Mouse (Mus musculus) bone marrow, adult 2 months (tissue): ENCODE measurements around the gene Cryba4.

ENCODE experiments used
- CTCF ChIP-seq: fragments of 200-500 bp; IDR thresholded peaks from 2 replicates; pipeline ENCODE4 v1.5.1; 2011; ENCODE audit warnings: low read length, control low read depth; ENCODE audit not compliant: control insufficient read depth, insufficient read depth
- POLR2A ChIP-seq: fragments of 200-500 bp; IDR thresholded peaks from 2 replicates; pipeline ENCODE4 v1.6.1; 2011; ENCODE audit warnings: low read depth, mild to moderate bottlenecking, control low read depth, low read length, borderline replicate concordance; ENCODE audit not compliant: control insufficient read depth

DNA sequence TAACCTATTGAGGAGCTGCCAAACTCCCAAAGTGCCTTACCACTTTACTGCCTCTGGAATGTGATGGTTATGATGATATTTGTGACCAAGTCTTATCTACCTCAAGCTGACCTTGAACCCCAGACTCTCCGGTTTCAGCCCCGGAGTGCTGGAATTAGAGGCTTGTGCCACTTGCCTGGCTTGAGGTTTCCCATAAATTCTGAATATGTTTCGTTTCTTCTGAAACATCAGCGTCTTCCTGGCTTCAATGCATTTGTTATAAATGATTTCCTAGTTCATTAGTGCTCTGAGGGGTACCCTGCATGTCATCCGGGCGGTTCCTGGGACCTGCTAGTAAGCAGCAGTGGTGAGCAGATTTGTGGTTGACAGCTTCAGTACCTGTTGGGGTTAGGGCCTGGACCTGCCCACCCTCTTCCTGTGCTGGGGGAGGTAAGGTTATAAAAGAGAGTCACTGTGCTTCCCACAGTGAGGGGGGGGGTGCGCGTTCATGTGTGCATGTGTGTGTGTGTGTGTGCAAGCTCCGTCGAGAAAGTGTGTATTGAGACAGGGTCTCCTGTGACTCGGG, 25.7 kb upstream of the Cryba4 start:
- no peak for TF ChIP-seq CTCF
- TF ChIP-seq POLR2A, result no peak
